Mouse (Mus musculus) liver, embryonic 15.5 days (tissue): ENCODE data around the gene Cep55. TPM values are rescaled to one million over a fixed set of nuclear protein-coding genes. Genes with fewer than 3 reads are reported as not detected.

Experiments
- ATAC-seq: fragments of 200-750 bp; cut with Nextera tagmentation; 2 replicates; pipeline ENCODE4 v1.8.0; 2017; ENCODE audit warnings: moderate number of reproducible peaks, mild to moderate bottlenecking, moderate library complexity; ENCODE audit not compliant: insufficient read depth
- H3K27ac ChIP-seq: fragments of 300-500 bp; sonication (generic); replicated peaks from 2 replicates; pipeline ENCODE4 v1.5.1; 2015; ENCODE audit warnings: mild to moderate bottlenecking, inconsistent platforms
- H3K27me3 ChIP-seq: fragments of 300-500 bp; sonication (generic); 2 replicates; pipeline ENCODE4 v1.6.1; 2015; ENCODE audit warnings: mild to moderate bottlenecking, inconsistent platforms
- H3K36me3 ChIP-seq: fragments of 300-500 bp; sonication (generic); replicated peaks from 2 replicates; pipeline ENCODE4 v1.6.1; 2015; ENCODE audit warnings: moderate library complexity, mild to moderate bottlenecking, inconsistent platforms
- H3K4me1 ChIP-seq: fragments of 300-500 bp; sonication (generic); replicated peaks from 2 replicates; pipeline ENCODE4 v1.6.1; 2015; ENCODE audit warnings: inconsistent platforms
- H3K4me2 ChIP-seq: fragments of 300-500 bp; sonication (generic); 2 replicates; pipeline ENCODE4 v1.6.1; 2015; ENCODE audit warnings: moderate library complexity, mild to moderate bottlenecking, inconsistent platforms
- H3K4me3 ChIP-seq: fragments of 300-500 bp; sonication (generic); replicated peaks from 2 replicates; pipeline ENCODE4 v1.5.1; 2015; ENCODE audit warnings: mild to moderate bottlenecking, inconsistent platforms
- H3K9ac ChIP-seq: fragments of 300-500 bp; sonication (generic); 2 replicates; pipeline ENCODE4 v1.6.1; 2015; ENCODE audit warnings: moderate library complexity, mild to moderate bottlenecking, inconsistent platforms
- H3K9me3 ChIP-seq: fragments of 300-500 bp; sonication (generic); replicated peaks from 2 replicates; pipeline ENCODE4 v1.6.1; 2016; ENCODE audit warnings: inconsistent platforms
- WGBS: fragments of 180-500 bp; shearing (Covaris S2); methylation state at CpG from one replicate; pipeline ENCODE4 v1.1.7; 2015; ENCODE audit warnings: mixed read lengths; ENCODE audit not compliant: insufficient replicate concordance; 5-methylcytosine and 5-hydroxymethylcytosine counted together
- polyA plus RNA-seq: library from polyadenylated mRNA; unstranded; fragments of >200 nt; fragmentation: Nextera tagmentation; extraction: Ambion mirVana; gene quantifications from 2 replicates; pipeline ENCODE4 v1.2.1, GENCODE M21; 2015

Cep55 gene
- polyA plus RNA-seq, 1 experiment from 2014 or later = 5.3 TPM

GRCm38 (mm10) chr19:38029292-38029691 lies 25.5 kb upstream of the Cep55 start:
- Histone ChIP-seq H3K4me1 (peaks cover 38% of the 10 kb centered on the region), H3K27ac (no peak overlapping the region), H3K27me3 (no peaks in the 10 kb centered on the region; the same call in 1 of the 2 replicates), H3K9ac (no peak overlapping the region), H3K36me3 (no peaks in the 10 kb centered on the region), H3K9me3 (no peaks in the 10 kb centered on the region), H3K4me3 (no peak overlapping the region), H3K4me2 (no peak overlapping the region)
- 62% methylated on average over 3 of the region's 3 CpGs for WGBS
- ATAC-seq = no peak

- Histone ChIP-seq H3K27ac (no peak overlapping the region), H3K9ac (no peak overlapping the region), H3K9me3 (no peaks in the 10 kb centered on the region), H3K4me1 (peaks cover 36% of the 10 kb centered on the region), H3K4me2 (no peak overlapping the region), H3K27me3 (no peaks in the 10 kb centered on the region; the same call in 1 of the 2 replicates), H3K4me3 (no peak overlapping the region), H3K36me3 (no peaks in the 10 kb centered on the region)
- no peak for ATAC-seq
- 69% methylated on average over 3 of the region's 3 CpGs for WGBS
Observed at GRCm38 (mm10) chr19:38029871-38030270, 24.9 kb upstream of the Cep55 start.

DNA sequence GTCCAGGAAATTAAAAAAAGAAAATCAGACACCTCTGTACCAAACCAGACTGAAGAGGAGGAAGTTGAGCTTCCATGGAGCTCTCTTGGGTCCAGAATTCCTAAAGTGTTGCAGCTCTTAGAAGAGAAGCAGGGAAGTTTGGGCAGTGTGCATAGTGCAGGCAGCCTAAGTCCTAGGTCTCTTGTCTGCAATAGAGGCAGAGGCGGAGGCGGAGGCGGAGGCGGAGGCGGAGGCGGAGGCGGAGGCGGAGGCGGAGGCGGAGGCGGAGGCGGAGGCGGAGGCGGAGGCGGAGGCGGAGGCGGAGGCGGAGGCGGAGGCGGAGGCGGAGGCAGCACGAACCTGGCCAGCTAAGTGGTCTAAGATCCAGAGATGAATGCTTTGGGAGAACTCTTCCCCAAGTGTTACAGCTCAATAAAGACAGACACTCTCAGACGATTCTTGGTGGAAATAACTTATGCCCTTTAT lies 24.1 kb upstream of the Cep55 start:
- H3K4me3 ChIP-seq = no peak overlapping the region
- H3K4me1 ChIP-seq = peaks cover 30% of the 10 kb centered on the region
- H3K36me3 ChIP-seq = no peaks in the 10 kb centered on the region
- WGBS = under 1% methylated on average over 23 of the region's 23 CpGs
- H3K27ac ChIP-seq = no peak overlapping the region
- no peaks in the 10 kb centered on the region for H3K9me3 ChIP-seq
- peak overlapping the region; percentile 23; the same call in 1 of the 2 replicates for H3K4me2 ChIP-seq
- H3K27me3 ChIP-seq = no peaks in the 10 kb centered on the region; the same call in 1 of the 2 replicates
- no peak for ATAC-seq
- H3K9ac ChIP-seq = no peak overlapping the region

DNA sequence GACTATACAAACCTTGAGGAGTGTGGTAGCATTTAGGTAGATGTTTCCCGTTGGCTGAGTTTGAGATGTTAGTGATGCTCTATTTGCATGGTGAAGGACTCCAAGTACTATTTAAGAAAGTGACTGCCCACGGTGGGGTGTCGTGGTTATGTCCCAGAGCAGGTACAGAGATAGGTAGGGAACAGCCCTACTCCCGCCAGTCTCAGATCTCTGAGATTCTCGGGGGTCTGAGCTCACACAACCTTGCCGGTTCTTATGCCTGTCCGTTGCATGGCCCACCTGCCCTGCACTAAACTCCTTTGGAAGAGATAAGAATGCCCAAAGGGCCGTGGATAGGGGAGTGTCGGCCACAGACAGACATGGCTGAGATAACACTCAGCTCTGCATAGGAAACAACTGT lies 23.7 kb upstream of the Cep55 start:
- ATAC-seq = no peak
- WGBS = 23% methylated on average over 9 of the region's 9 CpGs

GRCm38 (mm10) chr19:38032993-38033734 lies 21.6 kb upstream of the Cep55 start:
- WGBS = 59% methylated on average over 15 of the region's 15 CpGs
- Histone ChIP-seq H3K4me2 (no peak overlapping the region), H3K4me3 (no peak overlapping the region), H3K4me1 (peaks cover 23% of the 10 kb centered on the region), H3K9ac (no peak overlapping the region), H3K27ac (no peak overlapping the region), H3K9me3 (no peaks in the 10 kb centered on the region), H3K36me3 (no peaks in the 10 kb centered on the region), H3K27me3 (no peaks in the 10 kb centered on the region; the same call in 1 of the 2 replicates)
- no peak for ATAC-seq

More for the DNA sequence above, 23.7 kb upstream of the Cep55 start:
- H3K9me3 ChIP-seq = no peaks in the 10 kb centered on the region
- H3K27ac ChIP-seq = no peak overlapping the region
- H3K4me2 ChIP-seq = peak overlapping the region; percentile 23; the same call in 1 of the 2 replicates
- H3K4me1 ChIP-seq = peaks cover 28% of the 10 kb centered on the region
- H3K4me3 ChIP-seq = no peak overlapping the region
- no peaks in the 10 kb centered on the region for H3K36me3 ChIP-seq
- no peak overlapping the region for H3K9ac ChIP-seq
- H3K27me3 ChIP-seq = no peaks in the 10 kb centered on the region; the same call in 1 of the 2 replicates

- Histone ChIP-seq H3K4me1 (peaks cover 23% of the 10 kb centered on the region), H3K9me3 (no peaks in the 10 kb centered on the region), H3K4me2 (no peak overlapping the region), H3K36me3 (no peaks in the 10 kb centered on the region), H3K27me3 (no peaks in the 10 kb centered on the region; the same call in 1 of the 2 replicates), H3K4me3 (no peak overlapping the region), H3K27ac (no peak overlapping the region), H3K9ac (no peak overlapping the region)
- ATAC-seq = no peak
- WGBS = 25% methylated on average over 2 of the region's 2 CpGs
Observed at GRCm38 (mm10) chr19:38033735-38034057, 21.1 kb upstream of the Cep55 start.

- 45% methylated on average over 2 of the region's 2 CpGs for WGBS
- Histone ChIP-seq H3K27me3 (no peaks in the 10 kb centered on the region; the same call in 1 of the 2 replicates), H3K4me3 (no peak overlapping the region), H3K36me3 (no peaks in the 10 kb centered on the region), H3K4me1 (peaks cover 19% of the 10 kb centered on the region), H3K27ac (no peak overlapping the region), H3K9ac (no peak overlapping the region), H3K9me3 (no peaks in the 10 kb centered on the region), H3K4me2 (no peak overlapping the region)
- no peak for ATAC-seq
Observed at GRCm38 (mm10) chr19:38034696-38035095, 20.1 kb upstream of the Cep55 start.

- WGBS = 33% methylated on average over 2 of the region's 2 CpGs
Observed at GRCm38 (mm10) chr19:38035766-38036165, 19.0 kb upstream of the Cep55 start.

GRCm38 (mm10) chr19:38038267-38038666 lies 16.5 kb upstream of the Cep55 start:
- H3K4me2 ChIP-seq = no peak overlapping the region
- no peaks in the 10 kb centered on the region for H3K36me3 ChIP-seq
- WGBS = 44% methylated on average over 2 of the region's 2 CpGs
- H3K27ac ChIP-seq = no peak overlapping the region
- H3K9ac ChIP-seq = no peak overlapping the region
- ATAC-seq = no peak
- no peak overlapping the region for H3K4me3 ChIP-seq
- peaks cover 2% of the 10 kb centered on the region; the same call in 1 of the 2 replicates for H3K4me1 ChIP-seq
- no peaks in the 10 kb centered on the region for H3K9me3 ChIP-seq
- H3K27me3 ChIP-seq = peaks cover 19% of the 10 kb centered on the region

More at GRCm38 (mm10) chr19:38035766-38036165, 19.0 kb upstream of the Cep55 start:
- Histone ChIP-seq H3K27me3 (peaks cover 3% of the 10 kb centered on the region), H3K4me3 (no peak overlapping the region), H3K9me3 (no peaks in the 10 kb centered on the region), H3K4me1 (peaks cover 9% of the 10 kb centered on the region; the same call in 1 of the 2 replicates), H3K27ac (no peak overlapping the region), H3K9ac (no peak overlapping the region), H3K36me3 (no peaks in the 10 kb centered on the region), H3K4me2 (no peak overlapping the region)
- no peak for ATAC-seq

GRCm38 (mm10) chr19:38042261-38042722 lies 12.5 kb upstream of the Cep55 start:
- H3K9me3 ChIP-seq = no peaks in the 10 kb centered on the region
- WGBS = 18% methylated on average over 5 of the region's 5 CpGs
- H3K4me2 ChIP-seq = peak overlapping the region; percentile 61
- no peak for ATAC-seq
- H3K36me3 ChIP-seq = no peaks in the 10 kb centered on the region
- H3K27ac ChIP-seq = no peak overlapping the region
- H3K4me1 ChIP-seq = no peaks in the 10 kb centered on the region; the same call in 1 of the 2 replicates
- peaks cover 44% of the 10 kb centered on the region for H3K27me3 ChIP-seq
- no peak overlapping the region for H3K9ac ChIP-seq
- H3K4me3 ChIP-seq = peak overlapping the region; percentile 49; the same call in 1 of the 2 replicates

DNA sequence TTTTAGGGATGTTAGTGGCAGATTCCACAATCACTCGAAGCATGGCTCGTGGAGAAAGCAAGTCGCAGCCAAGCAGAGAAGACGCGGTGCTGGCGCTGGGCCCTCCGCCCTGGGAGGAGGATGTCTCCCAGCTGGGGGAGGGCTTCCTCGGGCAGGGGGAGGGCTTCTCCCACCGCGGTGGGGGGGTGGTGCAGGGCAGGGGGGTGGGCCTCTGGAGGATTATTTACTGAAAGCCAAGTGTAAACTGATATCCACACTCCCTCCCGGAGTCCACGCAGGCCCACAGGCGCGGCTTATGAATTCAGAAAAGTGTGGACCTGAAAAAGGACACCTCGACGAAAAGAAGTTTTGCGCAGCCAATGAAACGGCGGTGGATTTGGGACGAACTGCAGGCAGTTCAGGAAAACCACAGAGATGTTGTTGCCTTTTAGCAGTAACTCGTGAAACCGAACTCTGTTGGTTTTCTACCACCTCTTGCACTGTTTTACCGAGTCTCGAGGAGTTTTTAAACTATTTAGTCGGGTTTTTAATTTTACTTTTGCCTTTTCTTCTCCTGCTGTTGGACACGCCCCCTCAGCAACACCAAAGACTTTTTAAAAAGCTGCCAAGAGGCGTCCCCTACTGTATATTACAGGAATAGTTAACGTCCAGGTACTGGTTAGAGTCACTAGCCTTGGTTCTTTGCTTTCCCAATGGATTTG lies 11.4 kb upstream of the Cep55 start, which contains the start of gene Myof:
Myof (minus strand) TSS at position 297 of the 701 bp plus-strand sequence.
- Histone ChIP-seq H3K4me1 (no peaks in the 10 kb centered on the region; the same call in 1 of the 2 replicates), H3K27me3 (peaks cover 47% of the 10 kb centered on the region), H3K27ac (no peak within 1 kb of the TSS), H3K9ac (no peak within 1 kb of the TSS), H3K4me3 (peak within 1 kb of the TSS; percentile 49), H3K36me3 (no peaks in the 10 kb centered on the region), H3K9me3 (no peaks in the 10 kb centered on the region), H3K4me2 (peak within 1 kb of the TSS; percentile 61)
- under 1% methylated on average over 28 of the region's 28 CpGs for WGBS
- ATAC-seq = peak; percentile 37; the same call in 1 of the 2 replicates
